Mouse (Mus musculus) embryonic facial prominence, embryonic 10.5 days (tissue): ENCODE results near the gene Smim4. TPM values are rescaled to one million over a fixed set of nuclear protein-coding genes. Genes with fewer than 3 reads are reported as not detected.
A peak's percentile ranks its signal among the peaks of the same experiment; 100 is the strongest.

ENCODE experiments used
- DNase-seq: peaks from one replicate; pipeline ENCODE4 v3.0.0-alpha.2; 2017; ENCODE audit warnings: low spot score
- H3K27ac ChIP-seq: fragments of 300-500 bp; sonication (generic); replicated peaks from 2 replicates; pipeline ENCODE4 v1.5.1; 2016; ENCODE audit warnings: mild to moderate bottlenecking
- H3K27me3 ChIP-seq: fragments of 300-500 bp; sonication (generic); replicated peaks from 2 replicates; pipeline ENCODE4 v1.6.1; 2016; ENCODE audit warnings: low read depth, mild to moderate bottlenecking; ENCODE audit not compliant: poor library complexity, severe bottlenecking
- H3K36me3 ChIP-seq: fragments of 300-500 bp; sonication (generic); replicated peaks from 2 replicates; pipeline ENCODE4 v1.6.1; 2016; ENCODE audit warnings: mild to moderate bottlenecking, moderate library complexity
- H3K4me1 ChIP-seq: fragments of 300-500 bp; sonication (generic); 2 replicates; pipeline ENCODE4 v1.6.1; 2016
- H3K4me3 ChIP-seq: fragments of 300-500 bp; sonication (generic); 2 replicates; pipeline ENCODE4 v1.5.1; 2016; ENCODE audit warnings: mild to moderate bottlenecking, moderate library complexity
- H3K9me3 ChIP-seq: fragments of 300-500 bp; sonication (generic); 2 replicates; pipeline ENCODE4 v1.6.1; 2016; ENCODE audit warnings: mild to moderate bottlenecking
- WGBS: fragments of 180-500 bp; shearing (Covaris S2); methylation state at CpG from one replicate; pipeline ENCODE4 v1.1.7; 2016; 5-methylcytosine and 5-hydroxymethylcytosine counted together
- polyA plus RNA-seq: library from polyadenylated mRNA; unstranded; fragments of >200 nt; fragmentation: Nextera tagmentation; extraction: Ambion mirVana; gene quantifications from 2 replicates; pipeline ENCODE4 v1.2.1, GENCODE M21; 2016

Smim4 gene
- polyA plus RNA-seq, 1 experiment from 2014 or later = 62.3 TPM

DNA sequence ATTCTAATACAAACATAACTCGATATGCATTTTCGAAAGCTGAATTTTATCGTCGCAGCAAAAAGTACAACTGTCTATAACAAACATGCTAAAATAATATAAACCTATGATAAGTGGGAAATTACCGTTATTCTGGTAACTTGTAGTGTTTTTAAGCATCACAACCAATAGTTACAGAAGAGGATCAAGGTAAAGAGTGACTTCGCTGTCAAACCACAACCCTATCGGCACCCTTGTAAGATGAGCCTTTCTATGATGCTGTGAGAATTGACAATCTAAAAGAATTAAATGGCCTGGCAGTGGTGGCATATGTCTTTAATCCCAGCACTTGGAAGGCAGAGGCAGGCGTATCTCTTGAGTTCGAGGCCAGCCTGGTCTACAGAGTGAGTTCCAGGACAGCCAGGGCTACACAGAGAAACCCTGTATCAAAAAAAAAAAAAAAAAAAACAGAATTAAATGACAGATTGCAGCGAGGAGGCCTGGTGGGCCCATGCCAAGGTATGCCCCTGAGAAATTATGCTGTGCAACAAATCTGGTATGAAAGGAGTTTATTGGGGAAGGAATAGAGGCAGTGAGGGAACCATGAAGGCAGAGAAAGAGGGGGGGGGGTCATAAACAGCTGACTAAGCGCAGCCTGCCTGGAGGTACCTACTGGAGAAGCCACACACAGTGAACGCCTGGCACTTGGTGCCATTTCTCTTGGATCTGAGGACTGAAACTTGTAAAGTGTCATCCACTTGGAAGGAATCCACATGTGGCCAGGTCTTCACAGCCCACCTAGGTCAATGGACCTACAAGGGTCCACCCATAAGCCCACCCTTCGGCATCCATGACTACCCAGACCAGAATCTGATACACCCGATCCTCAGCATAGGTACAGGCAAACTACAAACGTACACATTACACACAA, 825 bp upstream of the Smim4 start:
- Histone ChIP-seq H3K4me1 (peaks cover 83% of the 10 kb centered on the region), H3K27ac (peak overlapping the region; percentile 92), H3K9me3 (no peaks in the 10 kb centered on the region), H3K36me3 (peaks cover 43% of the 10 kb centered on the region), H3K27me3 (no peaks in the 10 kb centered on the region), H3K4me3 (peak overlapping the region; percentile 86)
- 68% methylated on average over 15 of the region's 15 CpGs for WGBS
- DNase-seq = no peak

DNA sequence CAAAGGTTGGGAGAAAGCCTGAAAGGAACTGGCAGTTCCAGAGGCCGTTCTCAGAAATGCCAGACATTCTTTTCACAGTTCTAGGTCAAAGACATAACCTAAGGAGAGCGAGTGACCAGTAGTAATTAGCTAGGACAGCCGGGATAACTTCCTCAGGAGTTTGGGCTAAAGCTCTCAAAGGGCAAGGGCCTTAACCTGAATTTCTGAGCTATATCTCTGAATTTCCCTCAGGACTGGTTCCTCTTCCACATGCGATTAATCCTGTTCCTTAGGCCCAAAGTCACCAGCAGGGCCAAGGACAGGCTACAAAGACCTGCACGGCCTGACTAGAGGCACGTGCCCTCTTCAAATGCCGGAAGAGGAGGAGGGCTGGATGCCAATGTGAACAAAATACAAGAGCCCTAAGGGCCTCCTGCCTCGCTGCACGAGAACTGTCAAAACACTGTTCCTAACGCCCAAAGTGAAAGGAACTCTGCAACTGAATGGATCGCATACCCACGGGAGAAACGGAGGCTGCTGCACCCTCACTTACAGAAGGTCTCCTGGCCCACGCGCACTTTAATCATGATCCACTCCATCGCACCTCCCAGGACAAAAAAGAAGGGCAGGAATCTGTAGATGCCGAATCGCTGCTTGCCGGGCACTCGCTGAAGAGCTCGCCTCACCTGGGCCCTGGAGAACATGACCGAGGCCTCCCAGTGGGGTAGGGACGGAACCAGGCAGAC, 493 bp downstream of the Smim4 start:
- Histone ChIP-seq H3K4me3 (peak overlapping the region; percentile 86), H3K9me3 (no peaks in the 10 kb centered on the region), H3K27me3 (no peaks in the 10 kb centered on the region), H3K4me1 (peaks cover 72% of the 10 kb centered on the region), H3K27ac (peak overlapping the region; percentile 92), H3K36me3 (peaks cover 42% of the 10 kb centered on the region)
- DNase-seq = peak; percentile 58
- 1% methylated on average over 23 of the region's 23 CpGs for WGBS

DNA sequence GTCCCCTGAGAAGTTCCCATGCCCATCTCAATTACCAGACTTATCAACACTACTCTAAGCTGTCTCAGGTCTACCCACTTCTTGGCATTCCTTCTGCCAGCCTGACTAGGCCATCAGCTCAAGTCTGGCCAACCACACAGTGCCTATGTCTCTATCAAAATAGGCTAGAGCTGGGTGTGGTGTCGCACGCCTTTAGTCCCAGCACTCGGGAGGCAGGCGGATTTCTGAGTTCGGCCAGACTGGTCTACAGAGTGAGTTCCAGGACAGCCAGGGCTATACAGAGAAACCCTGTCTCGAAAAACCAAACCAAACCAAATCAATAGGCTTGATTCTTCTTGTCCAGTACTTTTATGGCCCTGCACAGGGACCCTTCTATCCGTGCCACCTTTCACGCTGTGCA, 1.9 kb downstream of the Smim4 start:
- H3K4me1 ChIP-seq = peaks cover 57% of the 10 kb centered on the region
- H3K4me3 ChIP-seq = peak overlapping the region; percentile 86
- no peaks in the 10 kb centered on the region for H3K27me3 ChIP-seq
- WGBS = 95% methylated on average over 8 of the region's 8 CpGs
- no peak overlapping the region for H3K27ac ChIP-seq
- H3K9me3 ChIP-seq = no peaks in the 10 kb centered on the region
- H3K36me3 ChIP-seq = peaks cover 45% of the 10 kb centered on the region
- no peak for DNase-seq

DNA sequence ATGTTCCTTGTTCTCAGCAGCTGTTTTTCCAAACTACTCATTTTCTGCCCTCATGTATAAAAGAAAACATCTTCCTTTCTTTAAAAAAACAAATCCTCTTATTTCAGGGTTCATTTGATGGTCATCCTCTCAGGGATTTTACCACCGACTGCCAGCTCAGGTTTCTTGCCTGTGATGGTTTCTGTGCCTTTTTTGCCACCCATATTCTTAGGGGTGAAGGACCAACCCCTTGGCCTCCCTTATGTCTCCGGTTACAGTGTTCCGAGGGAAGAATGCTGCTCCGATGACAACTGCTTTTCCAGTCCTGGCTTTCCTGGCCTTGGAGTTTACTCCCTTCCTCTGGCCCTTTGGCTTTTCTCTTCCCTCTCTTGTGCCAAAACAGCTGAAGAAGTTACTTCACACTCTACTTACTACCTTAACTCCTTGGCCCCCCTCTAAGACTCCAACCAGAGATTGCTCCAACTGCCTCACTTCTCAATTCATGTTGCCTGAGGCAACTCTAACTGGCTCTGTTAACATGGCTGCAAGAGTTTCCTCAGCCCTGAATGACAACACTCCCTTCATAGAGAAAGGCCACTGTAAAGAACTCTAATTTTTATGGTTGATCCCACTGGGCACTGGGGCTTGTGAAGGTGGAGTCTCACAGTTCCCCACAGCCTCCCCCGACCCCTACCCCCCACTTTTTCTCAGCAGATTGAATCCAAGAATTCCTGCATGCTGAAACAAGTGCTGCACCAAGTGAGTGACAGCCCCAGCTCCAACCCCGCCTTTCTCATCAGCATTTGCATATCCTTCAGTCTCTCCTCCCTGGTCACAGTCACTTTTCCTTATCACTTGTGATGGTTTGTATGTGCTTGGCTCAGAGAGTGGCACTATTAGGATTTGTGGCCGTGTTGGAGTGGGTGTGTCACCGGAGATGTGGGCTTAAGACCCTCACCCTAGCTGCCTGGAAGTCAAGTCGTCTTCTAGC, 3.4 kb downstream of the Smim4 start:
- H3K36me3 ChIP-seq = peaks cover 57% of the 10 kb centered on the region
- H3K27me3 ChIP-seq = no peaks in the 10 kb centered on the region
- 54% methylated on average over 9 of the region's 9 CpGs for WGBS
- DNase-seq = no peak
- H3K4me1 ChIP-seq = peaks cover 49% of the 10 kb centered on the region
- peak overlapping the region; percentile 38 for H3K4me3 ChIP-seq
- H3K27ac ChIP-seq = peak overlapping the region; percentile 73
- H3K9me3 ChIP-seq = no peaks in the 10 kb centered on the region

DNA sequence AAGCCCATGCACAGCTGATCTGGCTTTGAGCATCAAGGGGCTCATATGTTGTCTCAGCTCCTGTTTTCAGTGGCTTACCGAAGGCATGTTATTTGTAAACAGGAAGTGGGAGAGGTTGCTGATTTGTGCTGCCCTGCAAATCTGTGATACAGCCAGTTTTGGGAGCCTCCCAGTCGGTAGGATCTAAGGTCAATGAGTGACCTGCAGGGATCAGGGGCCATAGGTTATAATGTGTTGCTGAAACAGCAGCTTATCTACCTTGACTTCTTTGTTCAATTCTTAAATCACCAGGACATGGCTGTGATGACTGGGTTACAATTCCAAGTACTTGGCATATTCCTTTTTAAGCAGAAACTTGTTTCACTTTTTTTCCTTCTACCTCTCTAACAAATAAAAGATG, 13.2 kb downstream of the Smim4 start:
- peaks cover 96% of the 10 kb centered on the region for H3K36me3 ChIP-seq
- H3K27me3 ChIP-seq = no peaks in the 10 kb centered on the region
- no peaks in the 10 kb centered on the region for H3K4me1 ChIP-seq
- H3K27ac ChIP-seq = no peak overlapping the region
- no peaks in the 10 kb centered on the region for H3K9me3 ChIP-seq
- DNase-seq = no peak
- no peak overlapping the region for H3K4me3 ChIP-seq
- WGBS = 70% methylated on average over 2 of the region's 2 CpGs

DNA sequence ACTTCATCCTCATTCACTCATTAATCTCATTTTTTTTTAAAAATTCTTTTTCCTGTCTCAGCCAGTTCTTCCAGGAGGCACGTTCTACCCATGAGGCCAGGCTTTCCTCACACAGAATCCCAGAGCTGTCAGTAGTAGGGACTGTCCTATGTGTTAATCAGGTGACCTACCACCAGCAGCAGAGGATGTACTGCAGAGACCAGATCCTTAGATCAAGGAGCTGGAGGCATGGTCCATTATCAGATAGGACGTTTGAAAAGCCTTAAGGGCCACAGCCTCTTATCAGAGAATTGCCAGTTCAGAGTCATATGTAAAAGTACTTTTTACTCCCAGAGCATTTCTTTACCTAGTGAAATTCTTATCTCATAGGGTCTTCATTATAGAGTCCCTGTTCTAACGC, 14.7 kb downstream of the Smim4 start:
- no peaks in the 10 kb centered on the region for H3K4me1 ChIP-seq
- DNase-seq = no peak
- WGBS = 87% methylated on average over 3 of the region's 3 CpGs
- peaks cover 99% of the 10 kb centered on the region for H3K36me3 ChIP-seq
- no peaks in the 10 kb centered on the region for H3K9me3 ChIP-seq
- no peaks in the 10 kb centered on the region for H3K27me3 ChIP-seq
- no peak overlapping the region for H3K4me3 ChIP-seq
- H3K27ac ChIP-seq = no peak overlapping the region

DNA sequence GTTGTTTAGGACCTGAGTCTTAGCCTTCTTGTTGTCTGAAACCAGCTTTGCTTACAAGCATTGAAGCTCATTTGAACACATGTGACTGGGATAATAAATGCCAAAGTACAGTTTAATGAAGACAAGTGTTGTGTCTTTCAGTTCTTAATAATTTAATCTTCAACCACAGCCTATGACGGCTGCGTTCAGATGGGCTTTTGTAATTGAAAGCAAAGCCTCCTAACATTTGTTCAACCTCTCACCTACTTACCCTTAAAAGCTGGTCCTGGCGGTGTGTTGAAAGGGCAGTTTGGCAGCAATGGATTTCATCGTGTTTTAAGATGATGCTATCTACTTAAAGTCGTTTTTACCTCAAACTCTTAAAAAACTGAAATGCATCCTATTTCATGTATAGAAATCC, 16.6 kb downstream of the Smim4 start:
- H3K27me3 ChIP-seq = no peaks in the 10 kb centered on the region
- WGBS = 88% methylated on average over 5 of the region's 5 CpGs
- no peak for DNase-seq
- H3K36me3 ChIP-seq = peaks cover 100% of the 10 kb centered on the region
- H3K9me3 ChIP-seq = no peaks in the 10 kb centered on the region
- no peaks in the 10 kb centered on the region for H3K4me1 ChIP-seq
- no peak overlapping the region for H3K4me3 ChIP-seq
- no peak overlapping the region for H3K27ac ChIP-seq

DNA sequence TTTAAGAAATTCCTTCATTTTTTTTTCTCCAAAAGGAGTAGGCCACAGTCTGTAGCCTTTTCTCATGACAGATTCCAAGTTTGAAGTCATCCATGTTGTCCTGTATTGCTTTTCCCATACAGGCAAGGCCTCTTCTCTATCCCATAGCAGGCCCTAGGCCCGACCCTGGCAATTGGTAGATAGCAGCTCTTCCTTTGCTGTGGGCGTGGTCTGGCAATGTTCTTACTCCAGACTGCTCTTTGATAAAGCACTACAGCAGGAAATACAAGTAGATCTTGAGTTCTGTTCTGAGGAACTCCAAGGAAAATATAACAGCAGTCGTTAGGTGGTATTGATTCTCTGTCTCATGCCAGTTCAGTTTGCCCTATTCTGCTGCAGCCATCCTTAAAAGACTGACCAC, 18.1 kb downstream of the Smim4 start:
- DNase-seq = no peak
- no peak overlapping the region for H3K27ac ChIP-seq
- peaks cover 100% of the 10 kb centered on the region for H3K36me3 ChIP-seq
- H3K4me1 ChIP-seq = no peaks in the 10 kb centered on the region
- H3K9me3 ChIP-seq = no peaks in the 10 kb centered on the region
- 88% methylated on average over 3 of the region's 3 CpGs for WGBS
- H3K4me3 ChIP-seq = no peak overlapping the region
- no peaks in the 10 kb centered on the region for H3K27me3 ChIP-seq

DNA sequence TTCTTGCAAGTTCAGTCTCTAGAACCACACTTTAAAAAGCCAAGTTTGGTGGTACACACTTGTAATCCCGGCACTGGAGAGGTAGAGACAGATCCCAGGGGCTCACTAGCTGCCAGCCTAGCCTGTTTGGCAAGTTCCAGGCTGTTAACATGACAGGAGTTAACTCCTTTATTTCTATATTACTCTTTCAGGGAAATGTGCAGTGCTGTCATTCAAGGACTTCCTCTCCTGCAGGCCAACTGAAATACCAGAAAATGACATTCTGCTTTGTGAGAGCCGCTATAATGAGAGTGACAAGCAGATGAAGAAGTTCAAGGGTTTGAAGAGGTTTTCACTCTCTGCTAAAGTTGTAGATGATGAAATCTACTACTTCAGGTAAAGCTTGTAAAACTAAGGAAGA, 23.6 kb downstream of the Smim4 start:
- Histone ChIP-seq H3K27ac (no peak overlapping the region), H3K27me3 (no peaks in the 10 kb centered on the region), H3K9me3 (no peaks in the 10 kb centered on the region), H3K36me3 (peaks cover 97% of the 10 kb centered on the region), H3K4me1 (no peaks in the 10 kb centered on the region), H3K4me3 (no peak overlapping the region)
- no peak for DNase-seq
- WGBS = 91% methylated on average over 2 of the region's 2 CpGs

DNA sequence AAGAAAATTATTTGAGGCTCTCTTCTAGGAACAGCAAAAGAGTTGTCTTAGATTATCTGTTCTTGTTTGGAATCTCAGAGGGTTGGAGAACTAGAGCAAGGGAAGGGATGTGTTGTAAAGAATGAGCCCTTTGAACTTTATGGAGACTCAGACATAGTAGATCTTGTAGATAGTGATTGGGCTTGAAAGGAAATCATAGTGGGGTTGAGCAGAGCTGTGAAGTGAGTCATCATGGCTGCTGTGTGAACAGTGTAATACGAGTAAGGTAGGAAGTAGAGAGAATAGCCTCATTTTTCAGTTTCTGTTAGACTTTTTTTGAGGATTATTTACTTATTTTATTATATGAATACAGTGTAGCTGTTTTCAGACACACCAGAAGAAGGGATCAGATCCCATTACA, 38.8 kb downstream of the Smim4 start:
- no peaks in the 10 kb centered on the region for H3K9me3 ChIP-seq
- H3K36me3 ChIP-seq = peaks cover 100% of the 10 kb centered on the region
- no peak overlapping the region for H3K4me3 ChIP-seq
- H3K27ac ChIP-seq = no peak overlapping the region
- H3K4me1 ChIP-seq = no peaks in the 10 kb centered on the region
- WGBS = 94% methylated on average over 1 of the region's 1 CpGs
- DNase-seq = no peak
- H3K27me3 ChIP-seq = no peaks in the 10 kb centered on the region

DNA sequence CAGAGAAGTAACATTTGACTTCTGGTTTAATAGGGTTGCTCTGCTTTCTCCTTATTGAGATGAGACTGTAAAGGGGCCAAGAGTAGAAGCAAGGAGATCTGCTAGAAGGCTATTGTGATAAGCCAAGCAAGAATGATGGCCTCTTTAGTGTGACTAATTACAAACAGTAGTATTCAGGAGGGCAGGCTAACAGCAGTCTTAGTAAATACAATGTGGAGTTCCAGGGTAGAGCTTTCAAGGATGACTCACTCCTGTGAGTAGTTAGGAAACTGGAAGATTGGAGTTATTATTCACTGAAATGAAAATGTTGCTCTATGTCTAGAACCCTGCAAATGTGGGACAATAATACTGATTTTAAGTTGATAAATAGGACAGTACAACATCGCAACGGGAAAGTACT, 40.2 kb downstream of the Smim4 start:
- Histone ChIP-seq H3K4me3 (no peak overlapping the region), H3K9me3 (no peaks in the 10 kb centered on the region), H3K27ac (no peak overlapping the region), H3K36me3 (peaks cover 100% of the 10 kb centered on the region), H3K27me3 (no peaks in the 10 kb centered on the region), H3K4me1 (no peaks in the 10 kb centered on the region)
- 99% methylated on average over 2 of the region's 2 CpGs for WGBS
- no peak for DNase-seq

DNA sequence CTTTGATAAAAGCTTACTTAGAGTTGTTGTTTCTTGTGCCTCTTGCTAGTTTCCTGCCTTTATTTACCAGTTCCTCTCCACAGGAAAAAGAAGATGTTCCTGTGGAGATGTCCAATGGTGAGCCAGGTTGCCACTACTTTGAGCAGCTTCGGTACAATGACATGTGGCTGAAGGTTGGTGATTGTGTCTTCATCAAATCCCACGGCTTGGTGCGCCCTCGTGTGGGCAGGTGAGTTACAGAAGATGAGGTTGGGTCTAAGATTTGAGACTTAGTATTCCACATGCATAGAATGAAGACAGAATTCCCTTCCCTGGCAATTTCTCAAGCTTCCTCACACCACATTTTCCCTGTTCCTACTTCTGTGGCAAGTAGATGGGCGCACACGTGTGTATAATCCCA, 41.3 kb downstream of the Smim4 start:
- Histone ChIP-seq H3K9me3 (no peaks in the 10 kb centered on the region), H3K36me3 (peaks cover 100% of the 10 kb centered on the region), H3K4me1 (no peaks in the 10 kb centered on the region), H3K27ac (no peak overlapping the region), H3K27me3 (no peaks in the 10 kb centered on the region), H3K4me3 (no peak overlapping the region)
- 86% methylated on average over 6 of the region's 6 CpGs for WGBS
- no peak for DNase-seq
